Mouse (Mus musculus) brain, embryonic 14.5 days (tissue): ENCODE measurements at regions not wholly inside any gene's neighbourhood (a gene's known extent, or its start where the extent isn't known, plus 50 kb on each side); places are given as distances from the start of the nearest gene placed in this dataset.

Experiments used
- DNase-seq: peaks from one replicate; pipeline ENCODE4 v3.0.0-alpha.2; 2011; ENCODE audit warnings: low read depth
- CTCF ChIP-seq: fragments of 200-500 bp; IDR thresholded peaks from 2 replicates; pipeline ENCODE4 v1.5.1; 2012; ENCODE audit warnings: inconsistent platforms, mild to moderate bottlenecking, moderate library complexity, borderline replicate concordance; ENCODE audit not compliant: insufficient read depth, insufficient read length; ENCODE audit errors: extremely low read depth
- POLR2A ChIP-seq: fragments of 200-500 bp; IDR thresholded peaks from 2 replicates; pipeline ENCODE4 v1.6.1; 2012; ENCODE audit warnings: mild to moderate bottlenecking, inconsistent platforms, borderline replicate concordance; ENCODE audit not compliant: poor library complexity, insufficient read depth, insufficient read length, severe bottlenecking; ENCODE audit errors: extremely low read depth

DNA sequence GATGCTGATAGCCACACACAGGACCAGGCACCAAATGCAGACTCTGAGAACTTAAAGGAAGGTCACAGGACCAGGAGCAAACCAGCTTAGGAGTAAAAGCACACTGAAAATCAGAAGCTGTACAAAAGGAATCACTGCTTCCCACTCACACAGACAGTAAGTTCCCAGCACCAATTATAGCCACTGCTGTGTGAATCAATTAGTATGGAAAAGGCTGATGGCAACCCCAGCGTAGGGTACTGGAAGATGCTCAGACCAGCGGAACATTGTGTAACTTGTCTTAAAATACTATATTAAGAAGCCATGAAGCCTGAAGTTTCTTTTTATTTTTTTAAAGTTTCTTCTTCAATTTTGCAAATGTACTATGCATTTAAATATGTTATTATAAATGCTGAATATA lies 115.8 kb downstream of the Lnpk start:
- no peak for DNase-seq
- TF ChIP-seq CTCF, result no peak
- no peak for TF ChIP-seq POLR2A

DNA sequence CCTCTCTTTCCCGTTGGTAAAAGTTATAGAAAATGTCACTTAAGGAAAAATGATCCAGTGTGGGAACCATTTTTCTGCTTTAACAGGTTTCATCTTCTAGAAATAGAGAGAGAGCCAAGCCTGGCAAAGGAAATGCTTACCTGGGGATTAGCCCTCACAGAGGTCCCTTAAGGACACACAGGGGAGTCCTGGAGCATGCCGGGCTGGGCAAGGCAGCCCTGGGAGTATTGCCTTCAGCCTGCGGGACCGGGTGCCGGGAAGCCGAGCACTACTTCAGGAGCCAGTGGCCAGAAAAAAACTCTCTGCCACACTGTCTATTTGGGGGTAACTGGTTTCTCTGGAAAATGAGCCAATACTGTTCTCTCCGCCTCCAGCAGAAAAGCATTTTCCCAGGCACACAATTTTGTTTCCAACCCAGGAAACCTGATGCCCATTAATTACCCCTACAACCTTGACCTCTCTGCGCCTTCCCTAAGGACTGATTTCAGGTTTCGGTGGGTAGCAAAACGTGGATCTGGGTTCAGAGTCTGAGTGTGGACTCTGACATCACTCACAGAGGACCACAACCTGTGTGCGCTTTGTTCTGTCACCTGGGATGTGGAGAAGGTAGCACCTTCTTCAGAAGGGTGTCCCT lies 117.9 kb downstream of the Lnpk start:
- DNase-seq, result no peak
- TF ChIP-seq POLR2A (no peak), CTCF (no peak)

DNA sequence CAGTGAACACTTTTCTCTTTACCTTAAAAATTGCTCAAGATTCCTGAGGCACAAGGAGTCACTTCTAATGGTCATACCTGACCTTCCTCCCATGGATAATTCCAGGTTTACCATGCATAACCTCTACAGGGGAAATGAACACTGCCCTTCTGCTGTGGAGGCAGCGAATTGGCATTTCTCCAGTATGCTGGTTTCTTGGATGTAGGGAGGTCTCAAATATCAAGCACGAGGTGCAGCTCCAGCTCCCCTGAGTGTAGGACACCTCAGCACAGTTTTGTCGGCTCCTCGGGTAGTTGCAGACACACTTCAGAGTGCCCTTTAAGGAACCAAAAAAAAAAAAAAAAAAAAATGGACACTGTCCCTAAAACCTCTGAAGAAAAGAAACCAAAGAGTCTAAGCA lies 124.8 kb downstream of the Lnpk start:
- TF ChIP-seq POLR2A, result no peak
- no peak for TF ChIP-seq CTCF
- no peak for DNase-seq

- DNase-seq, result no peak
- TF ChIP-seq CTCF, result no peak
- no peak for TF ChIP-seq POLR2A
Measured at GRCm38 (mm10) chr2:74452679-74453078, 126.6 kb downstream of the Lnpk start.

- TF ChIP-seq POLR2A, result no peak
- no peak for TF ChIP-seq CTCF
- peak; percentile 86 for DNase-seq
Measured at GRCm38 (mm10) chr2:74451578-74451977, 127.7 kb downstream of the Lnpk start.

DNA sequence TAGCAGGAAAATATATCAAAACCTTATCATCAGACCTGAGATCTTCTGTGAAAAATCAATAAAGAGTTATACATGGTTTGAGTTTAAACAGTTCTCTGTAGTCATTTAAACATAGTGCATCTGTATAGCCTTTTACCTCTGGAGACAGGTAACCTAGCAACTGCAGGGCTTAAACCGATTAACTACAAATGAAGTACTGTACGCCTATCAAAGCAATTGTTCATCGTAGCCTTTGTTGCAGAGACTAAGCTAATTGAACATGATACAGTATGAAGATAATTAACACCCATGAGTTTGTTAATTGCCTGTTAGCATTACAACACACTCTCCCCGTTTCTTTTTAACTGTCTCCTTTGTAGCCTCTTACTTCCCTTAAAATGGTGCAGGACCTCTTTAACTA lies 128.2 kb downstream of the Lnpk start:
- peak; percentile 92 for DNase-seq
- TF ChIP-seq POLR2A, result no peak
- TF ChIP-seq CTCF, result no peak

- DNase-seq, result peak; percentile 93
- TF ChIP-seq CTCF (no peak), POLR2A (no peak)
Measured at GRCm38 (mm10) chr2:74450064-74450765, 129.0 kb downstream of the Lnpk start.

DNA sequence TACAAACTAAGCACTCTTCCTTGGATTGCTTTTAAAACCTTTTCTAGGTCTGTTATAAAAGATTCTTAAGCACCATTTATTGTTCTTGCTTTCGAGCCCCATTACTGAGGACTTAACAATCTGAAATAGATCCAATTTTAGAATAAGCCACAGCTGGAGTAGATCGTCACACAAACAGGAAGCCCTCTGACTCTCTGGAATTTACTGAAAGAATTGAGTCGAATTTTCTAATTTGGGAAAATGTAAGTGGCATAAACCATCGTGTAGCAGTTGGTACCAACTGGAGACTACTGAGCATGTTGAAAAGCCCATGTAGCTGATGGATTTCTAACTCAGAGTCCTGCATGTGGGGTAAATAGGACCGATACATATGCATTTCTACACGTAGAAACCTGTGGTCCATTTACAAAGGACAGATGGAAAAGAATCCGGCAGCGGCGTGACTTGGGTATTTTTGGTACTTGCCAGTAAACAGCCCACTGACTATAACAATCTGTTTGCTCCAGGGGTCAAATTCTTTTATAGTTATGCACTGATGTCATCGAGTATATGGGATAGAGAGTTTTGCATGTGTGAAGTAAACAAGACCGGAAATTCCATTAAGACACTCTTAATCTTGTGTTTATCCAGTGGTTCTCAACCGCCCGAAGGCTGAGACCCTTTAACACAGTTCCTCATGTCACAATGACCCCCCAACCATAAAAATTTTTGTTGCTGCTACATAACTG lies 143.9 kb downstream of the Lnpk start:
- no peak for DNase-seq
- TF ChIP-seq POLR2A, result no peak
- TF ChIP-seq CTCF, result no peak

- TF ChIP-seq CTCF, result no peak
- no peak for TF ChIP-seq POLR2A
- DNase-seq, result peak; percentile 97
Measured at GRCm38 (mm10) chr2:74426746-74427145, 152.5 kb downstream of the Lnpk start.

DNA sequence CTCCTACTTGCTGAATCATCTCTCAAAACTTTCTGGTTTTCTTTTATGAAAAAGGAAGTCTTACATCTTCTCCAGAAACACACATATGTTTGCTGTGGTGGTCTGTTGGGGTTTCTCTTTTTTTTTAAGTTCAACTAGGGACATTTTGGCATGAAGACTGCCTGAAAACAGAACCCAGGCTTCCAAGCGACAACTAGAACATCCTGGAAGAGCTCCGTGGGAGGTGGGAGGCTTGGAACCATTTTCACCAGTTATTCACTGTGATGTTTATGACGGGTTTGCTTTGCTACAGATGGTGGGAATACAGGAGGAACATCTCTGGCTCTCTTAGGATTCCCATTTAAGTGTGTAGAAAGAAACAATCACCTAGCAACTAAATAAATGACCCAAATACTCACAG lies 154.5 kb downstream of the Lnpk start:
- no peak for DNase-seq
- TF ChIP-seq POLR2A (no peak), CTCF (no peak)

GRCm38 (mm10) chr2:74416097-74416496 lies 163.1 kb downstream of the Lnpk start:
- TF ChIP-seq CTCF (no peak), POLR2A (no peak)
- peak; percentile 83 for DNase-seq

DNA sequence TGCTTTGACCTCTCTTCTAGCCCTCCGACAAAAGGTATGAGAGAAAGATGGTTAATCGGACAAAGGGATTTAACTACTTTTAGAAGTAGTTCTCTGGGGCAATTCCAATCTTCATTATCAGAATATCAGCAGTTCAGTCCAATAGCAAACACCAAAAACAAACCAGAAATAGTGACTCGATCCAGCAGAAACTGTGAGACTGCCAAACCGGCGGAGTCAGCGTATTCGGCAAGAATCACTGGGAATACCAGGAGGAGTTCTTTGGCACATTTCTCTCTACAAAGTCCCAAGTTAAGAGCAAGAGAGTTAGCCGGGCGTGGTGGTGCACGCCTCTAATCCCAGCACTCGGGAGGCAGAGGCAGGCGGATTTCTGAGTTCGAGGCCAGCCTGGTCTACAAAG lies 164.5 kb downstream of the Lnpk start:
- DNase-seq, result no peak
- TF ChIP-seq POLR2A (no peak), CTCF (no peak)

DNA sequence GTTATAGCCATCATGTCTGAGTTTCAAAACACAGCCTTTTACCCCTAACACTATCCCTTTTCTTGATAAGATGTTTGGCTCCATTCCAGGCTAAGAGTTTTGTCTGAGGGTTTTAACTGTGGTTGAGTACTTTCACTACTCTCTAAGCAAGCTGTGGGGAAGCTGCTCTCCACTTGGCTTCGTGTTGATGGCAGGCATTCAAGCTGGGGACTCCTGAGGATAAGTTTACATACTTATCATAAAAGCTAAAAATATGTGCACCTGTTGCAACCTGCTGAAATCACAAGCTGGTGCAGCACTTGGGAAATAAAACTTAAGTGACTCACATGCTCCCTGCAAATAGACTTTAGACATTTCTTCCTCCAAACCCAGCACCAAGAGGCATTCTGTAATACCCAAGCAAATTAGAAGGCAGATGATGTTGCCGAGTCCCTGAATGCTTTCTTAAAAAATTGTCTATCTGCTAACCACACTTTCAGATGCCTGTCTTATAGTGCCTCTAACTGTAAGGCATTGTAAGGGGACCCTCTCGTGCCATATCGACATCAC lies 169.3 kb downstream of the Lnpk start:
- TF ChIP-seq CTCF, result no peak
- no peak for TF ChIP-seq POLR2A
- DNase-seq, result peak; percentile 30
